Mouse (Mus musculus) heart, embryonic 12.5 days (tissue): Measurements from ENCODE around the gene Synrg. TPM values are rescaled to one million over a fixed set of nuclear protein-coding genes. Genes with fewer than 3 reads are reported as not detected.

Source experiments
- ATAC-seq: fragments of 200-750 bp; cut with Nextera tagmentation; 2 replicates; pipeline ENCODE4 v1.8.0; 2017; ENCODE audit warnings: moderate TSS enrichment, moderate library complexity; ENCODE audit not compliant: insufficient number of reproducible peaks, low FRiP score
- H3K27ac ChIP-seq: fragments of 300-500 bp; sonication (generic); 2 replicates; pipeline ENCODE4 v1.5.1; 2016; ENCODE audit warnings: mild to moderate bottlenecking, moderate library complexity; ENCODE audit not compliant: poor library complexity, severe bottlenecking
- H3K27me3 ChIP-seq: fragments of 300-500 bp; sonication (generic); replicated peaks from 2 replicates; pipeline ENCODE4 v1.6.1; 2016; ENCODE audit warnings: mild to moderate bottlenecking, moderate library complexity
- H3K36me3 ChIP-seq: fragments of 300-500 bp; sonication (generic); 2 replicates; pipeline ENCODE4 v1.6.1; 2016; ENCODE audit warnings: mild to moderate bottlenecking, moderate library complexity
- H3K4me1 ChIP-seq: fragments of 300-500 bp; sonication (generic); replicated peaks from 2 replicates; pipeline ENCODE4 v1.6.1; 2016; ENCODE audit warnings: mild to moderate bottlenecking
- H3K4me2 ChIP-seq: fragments of 300-500 bp; sonication (generic); 2 replicates; pipeline ENCODE4 v1.6.1; 2016; ENCODE audit warnings: mild to moderate bottlenecking, moderate library complexity
- H3K4me3 ChIP-seq: fragments of 300-500 bp; sonication (generic); 2 replicates; pipeline ENCODE4 v1.5.1; 2016; ENCODE audit warnings: mild to moderate bottlenecking
- H3K9ac ChIP-seq: fragments of 300-500 bp; sonication (generic); 2 replicates; pipeline ENCODE4 v1.6.1; 2016; ENCODE audit warnings: mild to moderate bottlenecking, moderate library complexity
- H3K9me3 ChIP-seq: fragments of 300-500 bp; sonication (generic); replicated peaks from 2 replicates; pipeline ENCODE4 v1.6.1; 2016; ENCODE audit warnings: mild to moderate bottlenecking, moderate library complexity
- WGBS: fragments of 180-500 bp; shearing (Covaris S2); methylation state at CpG from one replicate; pipeline ENCODE4 v1.1.7; 2016; 5-methylcytosine and 5-hydroxymethylcytosine counted together
- polyA plus RNA-seq: library from polyadenylated mRNA; unstranded; fragments of >200 nt; fragmentation: Nextera tagmentation; extraction: Ambion mirVana; gene quantifications from 2 replicates; pipeline ENCODE4 v1.2.1, GENCODE M21; 2016

Synrg gene
- polyA plus RNA-seq, 1 experiment from 2014 or later: 11.9 TPM

DNA sequence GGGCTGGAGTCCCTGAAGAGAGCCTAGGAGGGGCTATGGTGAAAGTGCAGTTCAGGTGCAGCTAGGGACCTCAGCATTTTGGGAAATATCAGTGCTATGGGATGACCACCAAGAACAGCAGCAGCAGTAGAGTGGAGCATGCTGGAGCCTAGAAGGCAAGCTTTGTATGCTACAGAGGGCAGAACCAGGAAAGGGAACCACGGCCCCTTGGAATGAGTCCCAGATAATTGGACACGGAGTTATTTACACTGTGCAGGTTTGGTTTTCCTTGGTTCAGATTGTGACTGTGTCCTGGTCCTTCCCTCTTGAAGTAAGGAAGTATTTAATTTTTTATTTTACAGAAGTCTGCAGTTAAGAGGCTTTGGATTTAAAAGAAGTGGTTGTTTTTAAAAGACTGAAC, 29.2 kb downstream of the Synrg start:
- no peaks in the 10 kb centered on the region for H3K4me1 ChIP-seq
- no peak overlapping the region for H3K27ac ChIP-seq
- no peak for ATAC-seq
- H3K4me3 ChIP-seq: no peak overlapping the region
- no peaks in the 10 kb centered on the region for H3K27me3 ChIP-seq
- WGBS: 71% methylated on average over 2 of the region's 2 CpGs
- peaks cover 72% of the 10 kb centered on the region for H3K36me3 ChIP-seq
- H3K4me2 ChIP-seq: no peak overlapping the region
- H3K9me3 ChIP-seq: no peaks in the 10 kb centered on the region
- no peak overlapping the region for H3K9ac ChIP-seq

DNA sequence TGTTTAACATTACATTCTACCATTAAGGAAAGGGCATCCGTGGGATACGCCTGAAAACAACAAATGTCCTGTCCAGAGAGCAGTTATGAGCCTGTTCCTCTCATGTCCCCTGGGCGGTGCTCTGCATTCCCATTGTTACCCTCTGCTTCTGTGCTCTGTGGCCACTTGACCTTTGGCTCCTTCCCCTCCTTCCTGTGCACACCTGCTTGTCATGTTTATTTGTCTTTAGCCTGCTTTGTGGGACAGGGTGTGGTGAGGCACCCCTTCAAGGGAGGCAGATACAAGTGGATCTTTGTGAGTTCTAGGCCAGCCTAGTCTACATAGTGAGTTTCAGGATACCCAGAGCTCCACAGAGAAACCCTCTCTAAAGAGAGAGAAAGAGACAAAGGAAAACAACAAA, 30.3 kb downstream of the Synrg start:
- no peaks in the 10 kb centered on the region for H3K27me3 ChIP-seq
- H3K27ac ChIP-seq: no peak overlapping the region
- H3K4me3 ChIP-seq: no peak overlapping the region
- WGBS: 84% methylated on average over 3 of the region's 3 CpGs
- H3K9ac ChIP-seq: no peak overlapping the region
- H3K9me3 ChIP-seq: no peaks in the 10 kb centered on the region
- no peak for ATAC-seq
- no peak overlapping the region for H3K4me2 ChIP-seq
- H3K36me3 ChIP-seq: peaks cover 69% of the 10 kb centered on the region
- H3K4me1 ChIP-seq: no peaks in the 10 kb centered on the region

DNA sequence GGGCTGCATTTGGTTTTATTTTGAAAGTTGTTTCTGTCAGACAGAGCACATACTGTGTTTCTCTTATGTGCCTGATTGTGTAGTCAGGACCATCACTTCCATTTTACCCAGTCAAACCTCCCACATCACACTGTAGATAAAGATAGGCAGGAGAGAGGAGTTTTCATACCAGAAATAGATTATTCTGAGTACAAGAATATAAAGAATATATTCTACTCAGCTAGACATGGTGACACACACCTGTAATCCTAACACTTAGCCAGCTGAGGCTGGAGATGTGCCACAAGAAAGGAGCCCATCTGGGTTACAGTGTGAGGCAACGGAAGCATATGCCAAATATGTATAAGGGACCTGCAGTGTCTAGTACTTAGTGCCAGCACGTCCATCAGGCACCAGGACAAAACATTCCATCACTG, 31.3 kb downstream of the Synrg start:
- Histone ChIP-seq H3K4me2 (no peak overlapping the region), H3K27me3 (no peaks in the 10 kb centered on the region), H3K27ac (no peak overlapping the region), H3K36me3 (peaks cover 67% of the 10 kb centered on the region), H3K4me3 (no peak overlapping the region), H3K4me1 (no peaks in the 10 kb centered on the region), H3K9me3 (no peaks in the 10 kb centered on the region), H3K9ac (no peak overlapping the region)
- no peak for ATAC-seq
- WGBS: 81% methylated on average over 2 of the region's 2 CpGs

DNA sequence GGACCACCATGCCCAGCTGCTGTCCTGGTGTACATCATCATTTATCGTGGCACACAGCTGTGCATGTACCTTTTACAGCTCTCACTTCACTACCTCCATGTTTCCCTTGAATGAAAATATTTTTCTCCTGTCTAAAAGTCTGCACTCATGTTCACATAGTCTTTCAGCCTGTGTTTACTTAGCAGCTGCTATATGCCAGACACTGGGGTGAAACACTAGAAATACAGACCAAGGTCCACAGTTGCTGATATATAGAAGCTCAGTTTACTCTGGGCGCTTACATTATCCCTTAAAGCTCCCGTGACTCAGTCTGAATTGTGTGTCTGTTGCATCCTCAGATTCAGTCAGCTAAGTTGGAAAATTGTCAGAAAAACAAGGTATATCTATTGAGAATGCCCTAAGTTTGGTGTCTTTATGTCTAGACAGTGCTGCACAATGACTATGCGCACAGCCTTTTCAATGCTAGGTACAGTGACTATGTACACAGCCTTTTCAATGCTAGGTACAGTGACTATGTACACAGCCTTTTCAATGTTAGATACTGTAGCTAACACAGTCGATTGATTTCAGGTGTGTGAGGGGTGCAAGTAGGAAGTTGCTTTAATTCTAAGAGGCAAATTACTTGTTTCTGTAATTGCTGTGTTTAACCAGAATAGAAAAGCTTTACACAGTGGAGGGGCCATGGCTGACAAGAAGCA, 33.1 kb downstream of the Synrg start:
- Histone ChIP-seq H3K36me3 (peaks cover 70% of the 10 kb centered on the region), H3K4me1 (no peaks in the 10 kb centered on the region), H3K4me3 (no peak overlapping the region), H3K9ac (no peak overlapping the region), H3K27ac (no peak overlapping the region), H3K4me2 (no peak overlapping the region), H3K27me3 (no peaks in the 10 kb centered on the region), H3K9me3 (no peaks in the 10 kb centered on the region)
- WGBS: 89% methylated on average over 5 of the region's 5 CpGs
- ATAC-seq: no peak

DNA sequence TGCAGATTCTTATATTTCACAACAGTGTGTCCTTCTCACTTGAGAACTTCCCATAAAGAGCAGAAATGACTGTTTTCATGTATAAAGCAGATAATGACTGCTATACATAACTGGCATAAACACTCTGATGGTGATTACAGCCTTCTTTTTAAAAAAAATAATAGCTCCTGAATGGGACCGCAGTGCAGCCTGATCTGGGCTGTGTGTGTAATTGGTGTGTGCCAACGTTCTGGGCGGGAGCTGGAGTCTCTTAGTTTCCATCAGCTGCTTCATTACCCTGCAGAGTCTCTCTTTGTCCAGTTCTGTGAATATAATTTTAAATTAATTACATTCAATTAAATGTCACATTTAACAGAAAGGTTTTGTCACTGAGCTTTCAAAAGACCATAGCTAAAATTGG, 34.8 kb downstream of the Synrg start:
- peaks cover 77% of the 10 kb centered on the region for H3K36me3 ChIP-seq
- no peaks in the 10 kb centered on the region for H3K4me1 ChIP-seq
- no peak overlapping the region for H3K9ac ChIP-seq
- no peaks in the 10 kb centered on the region for H3K9me3 ChIP-seq
- WGBS: 92% methylated on average over 3 of the region's 3 CpGs
- no peak overlapping the region for H3K27ac ChIP-seq
- ATAC-seq: no peak
- no peaks in the 10 kb centered on the region for H3K27me3 ChIP-seq
- no peak overlapping the region for H3K4me2 ChIP-seq
- H3K4me3 ChIP-seq: no peak overlapping the region

DNA sequence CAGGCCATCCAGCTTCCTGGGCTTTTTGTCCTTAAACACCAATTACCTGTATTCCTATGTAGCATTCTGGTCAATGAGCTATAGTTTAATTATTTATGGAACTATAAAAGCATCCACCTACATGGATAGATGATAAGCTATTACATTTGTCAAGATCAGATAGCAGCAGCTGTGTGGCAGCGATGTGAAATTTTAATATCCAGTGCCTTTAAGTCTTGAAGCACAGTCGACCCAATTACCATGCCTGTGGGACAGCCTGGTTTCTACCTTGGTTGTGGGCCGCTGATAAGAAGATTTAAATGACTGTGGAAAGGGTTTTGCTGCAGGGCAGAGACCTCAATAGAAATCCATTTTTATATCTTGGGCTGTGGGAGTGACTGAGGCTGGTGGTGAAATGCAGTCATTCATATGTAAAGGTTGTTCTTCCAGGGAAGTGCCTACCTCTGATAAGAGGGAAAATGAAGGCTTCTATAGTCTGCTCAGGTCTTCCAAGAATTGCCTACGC, 35.2 kb downstream of the Synrg start:
- H3K27me3 ChIP-seq: no peaks in the 10 kb centered on the region
- no peaks in the 10 kb centered on the region for H3K4me1 ChIP-seq
- H3K4me2 ChIP-seq: no peak overlapping the region
- no peak for ATAC-seq
- peaks cover 77% of the 10 kb centered on the region for H3K36me3 ChIP-seq
- H3K9me3 ChIP-seq: no peaks in the 10 kb centered on the region
- no peak overlapping the region for H3K9ac ChIP-seq
- WGBS: 73% methylated on average over 4 of the region's 4 CpGs
- no peak overlapping the region for H3K4me3 ChIP-seq
- no peak overlapping the region for H3K27ac ChIP-seq

DNA sequence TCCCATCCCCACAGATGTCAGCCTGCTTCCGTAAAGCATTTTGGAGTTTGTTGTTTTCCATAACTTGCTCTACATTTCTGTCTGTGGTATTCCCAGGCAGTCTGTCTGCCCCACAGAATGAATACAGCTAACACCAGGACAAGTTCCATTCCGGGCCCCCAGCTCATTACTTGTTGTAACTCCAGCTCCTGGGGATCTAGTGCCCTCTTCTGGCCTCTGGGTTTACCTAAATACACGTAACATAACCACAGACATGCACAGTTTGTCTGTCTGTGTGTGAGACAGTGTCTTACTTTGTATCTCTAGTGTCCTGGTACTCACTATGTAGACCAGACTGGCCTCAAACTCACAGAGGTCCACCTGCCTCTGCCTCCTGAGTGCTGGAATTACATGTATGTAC, 37.0 kb downstream of the Synrg start:
- Histone ChIP-seq H3K4me1 (no peaks in the 10 kb centered on the region), H3K36me3 (peaks cover 78% of the 10 kb centered on the region), H3K4me2 (no peak overlapping the region), H3K27me3 (no peaks in the 10 kb centered on the region), H3K9me3 (no peaks in the 10 kb centered on the region), H3K9ac (no peak overlapping the region), H3K27ac (no peak overlapping the region), H3K4me3 (no peak overlapping the region)
- ATAC-seq: no peak
- WGBS: 90% methylated on average over 3 of the region's 3 CpGs

DNA sequence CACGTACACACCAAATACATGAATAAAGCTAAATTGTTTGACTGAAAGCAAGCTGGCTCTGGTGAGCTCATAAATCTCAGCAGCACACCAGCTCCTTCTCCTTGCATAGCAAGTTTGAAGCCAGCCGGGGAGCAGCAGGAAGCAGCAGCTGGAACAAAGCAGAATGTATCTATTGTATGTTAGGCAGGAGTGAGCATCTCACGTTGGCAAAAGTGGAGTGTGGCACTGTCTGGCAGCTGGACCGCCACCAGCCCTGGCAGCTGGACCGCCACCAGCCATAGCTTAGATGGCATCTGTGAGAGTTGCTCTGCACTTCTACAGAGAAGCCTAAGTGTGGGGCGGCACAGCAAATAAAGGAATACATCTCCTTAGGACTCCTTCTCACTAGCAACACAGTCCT, 39.8 kb downstream of the Synrg start:
- ATAC-seq: no peak
- H3K4me1 ChIP-seq: no peaks in the 10 kb centered on the region
- WGBS: 86% methylated on average over 6 of the region's 6 CpGs
- no peak overlapping the region for H3K4me2 ChIP-seq
- no peak overlapping the region for H3K27ac ChIP-seq
- no peaks in the 10 kb centered on the region for H3K9me3 ChIP-seq
- peaks cover 72% of the 10 kb centered on the region for H3K36me3 ChIP-seq
- no peak overlapping the region for H3K9ac ChIP-seq
- no peaks in the 10 kb centered on the region for H3K27me3 ChIP-seq
- no peak overlapping the region for H3K4me3 ChIP-seq

DNA sequence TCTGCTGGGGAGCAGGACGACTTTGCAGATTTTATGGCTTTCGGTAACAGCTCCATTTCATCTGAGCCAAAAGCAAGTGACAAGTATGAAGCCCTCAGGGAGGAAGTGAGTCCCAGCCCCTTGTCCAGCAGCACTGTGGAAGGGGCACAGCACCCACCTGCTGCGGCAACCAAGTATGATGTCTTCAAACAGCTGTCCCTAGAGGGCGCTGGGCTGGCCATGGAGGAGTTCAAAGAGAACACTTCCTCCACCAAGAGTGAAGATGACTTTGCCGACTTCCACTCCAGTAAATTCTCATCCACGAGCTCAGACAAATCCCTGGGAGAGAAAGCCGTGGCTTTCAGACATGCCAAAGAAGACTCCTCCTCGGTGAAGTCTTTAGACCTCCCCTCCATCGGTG, 44.8 kb downstream of the Synrg start:
- no peaks in the 10 kb centered on the region for H3K4me1 ChIP-seq
- no peak for ATAC-seq
- H3K9me3 ChIP-seq: no peaks in the 10 kb centered on the region
- no peak overlapping the region for H3K4me3 ChIP-seq
- H3K27ac ChIP-seq: no peak overlapping the region
- no peaks in the 10 kb centered on the region for H3K27me3 ChIP-seq
- H3K36me3 ChIP-seq: peaks cover 43% of the 10 kb centered on the region
- H3K4me2 ChIP-seq: no peak overlapping the region
- no peak overlapping the region for H3K9ac ChIP-seq
- WGBS: 86% methylated on average over 9 of the region's 9 CpGs

DNA sequence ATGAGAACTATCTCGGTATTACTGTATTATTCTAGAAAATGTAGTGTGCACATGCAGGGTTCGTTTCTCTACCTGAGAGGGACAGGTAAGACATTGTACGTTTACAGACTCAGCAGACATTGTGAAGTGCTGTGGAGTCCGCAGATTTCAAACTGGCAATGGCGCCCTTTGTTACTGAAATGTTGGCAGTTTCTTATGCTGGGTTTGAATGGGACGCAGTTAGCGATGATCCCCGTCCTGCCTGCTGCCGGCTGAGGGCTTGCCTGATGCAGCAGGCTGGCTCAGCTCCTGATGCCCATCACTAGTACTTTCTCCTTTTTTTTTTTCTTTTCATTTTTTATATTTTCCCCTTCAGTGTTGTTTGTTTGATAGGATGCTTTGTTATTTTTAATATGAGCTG, 46.2 kb downstream of the Synrg start:
- no peak overlapping the region for H3K4me2 ChIP-seq
- H3K27me3 ChIP-seq: no peaks in the 10 kb centered on the region
- whole genome bisulfite sequencing: 88% methylated on average over 9 of the region's 9 CpGs
- H3K9me3 ChIP-seq: no peaks in the 10 kb centered on the region
- no peaks in the 10 kb centered on the region for H3K4me1 ChIP-seq
- H3K36me3 ChIP-seq: peaks cover 29% of the 10 kb centered on the region
- no peak overlapping the region for H3K9ac ChIP-seq
- no peak overlapping the region for H3K27ac ChIP-seq
- no peak overlapping the region for H3K4me3 ChIP-seq
- ATAC-seq: no peak

DNA sequence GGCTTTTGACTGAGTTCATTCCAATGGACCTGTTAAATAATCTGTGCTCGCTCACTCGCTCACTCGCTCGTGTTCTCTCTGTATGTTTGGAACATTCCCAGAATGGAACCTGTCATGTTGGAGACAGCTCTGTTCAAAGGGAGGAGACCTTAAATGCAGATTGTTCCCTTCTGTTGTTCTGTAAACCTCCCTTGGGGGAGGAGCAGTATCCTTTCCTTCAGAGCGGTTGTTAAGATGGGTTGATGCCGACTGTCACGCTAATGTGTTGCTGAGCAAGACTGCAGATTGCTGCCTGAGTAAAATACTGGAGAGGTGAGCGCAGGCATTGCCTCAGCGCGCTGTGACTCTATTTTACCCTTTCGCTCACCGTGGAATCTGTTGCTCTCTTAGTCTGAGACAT, 46.8 kb downstream of the Synrg start:
- 46% methylated on average over 12 of the region's 12 CpGs for WGBS
- H3K27me3 ChIP-seq: no peaks in the 10 kb centered on the region
- no peak overlapping the region for H3K27ac ChIP-seq

DNA sequence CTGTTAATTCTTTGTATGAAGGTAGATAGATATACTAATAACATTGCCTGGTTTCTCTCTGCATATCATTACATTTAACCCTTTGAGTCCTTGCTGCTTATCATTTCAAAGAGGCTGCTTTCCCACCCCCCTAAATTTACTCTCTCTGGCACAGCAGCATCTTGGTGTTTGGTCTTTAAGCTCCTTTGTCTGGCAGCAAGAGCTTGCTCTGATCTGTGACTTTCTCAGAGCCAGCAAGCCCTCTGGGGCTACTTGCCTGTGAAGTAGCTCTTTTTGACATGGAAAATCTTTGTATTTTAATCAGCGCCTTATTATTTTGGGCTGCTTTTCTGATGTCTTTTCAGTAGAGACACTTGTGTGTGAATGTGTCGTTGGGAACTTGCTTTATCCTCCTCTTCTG, 47.3 kb downstream of the Synrg start:
- H3K9me3 ChIP-seq: no peaks in the 10 kb centered on the region
- no peak overlapping the region for H3K9ac ChIP-seq
- ATAC-seq: no peak
- H3K4me1 ChIP-seq: no peaks in the 10 kb centered on the region
- no peak overlapping the region for H3K4me2 ChIP-seq
- H3K27me3 ChIP-seq: no peaks in the 10 kb centered on the region
- H3K36me3 ChIP-seq: peaks cover 20% of the 10 kb centered on the region
- H3K4me3 ChIP-seq: no peak overlapping the region
- 64% methylated on average over 2 of the region's 2 CpGs for WGBS
- no peak overlapping the region for H3K27ac ChIP-seq

More for the DNA sequence above, 46.8 kb downstream of the Synrg start:
- no peak for ATAC-seq
- Histone ChIP-seq H3K4me2 (no peak overlapping the region), H3K4me1 (no peaks in the 10 kb centered on the region), H3K9me3 (no peaks in the 10 kb centered on the region), H3K36me3 (peaks cover 23% of the 10 kb centered on the region), H3K4me3 (no peak overlapping the region), H3K9ac (no peak overlapping the region)
